Mouse (Mus musculus) CD4-positive naive resting alpha-beta T cell, adult 76 days (primary cell): ENCODE measurements around the gene Ptpn14. TPM values are rescaled to one million over a fixed set of nuclear protein-coding genes. Genes with fewer than 3 reads are reported as not detected.

Experiments
- total RNA-seq: library from RNA; stranded (reverse); gene quantifications from one replicate; pipeline ENCODE4 v1.2.4, GENCODE M21; 2023

Ptpn14 gene
- 3.5 TPM for total RNA-seq

DNA sequence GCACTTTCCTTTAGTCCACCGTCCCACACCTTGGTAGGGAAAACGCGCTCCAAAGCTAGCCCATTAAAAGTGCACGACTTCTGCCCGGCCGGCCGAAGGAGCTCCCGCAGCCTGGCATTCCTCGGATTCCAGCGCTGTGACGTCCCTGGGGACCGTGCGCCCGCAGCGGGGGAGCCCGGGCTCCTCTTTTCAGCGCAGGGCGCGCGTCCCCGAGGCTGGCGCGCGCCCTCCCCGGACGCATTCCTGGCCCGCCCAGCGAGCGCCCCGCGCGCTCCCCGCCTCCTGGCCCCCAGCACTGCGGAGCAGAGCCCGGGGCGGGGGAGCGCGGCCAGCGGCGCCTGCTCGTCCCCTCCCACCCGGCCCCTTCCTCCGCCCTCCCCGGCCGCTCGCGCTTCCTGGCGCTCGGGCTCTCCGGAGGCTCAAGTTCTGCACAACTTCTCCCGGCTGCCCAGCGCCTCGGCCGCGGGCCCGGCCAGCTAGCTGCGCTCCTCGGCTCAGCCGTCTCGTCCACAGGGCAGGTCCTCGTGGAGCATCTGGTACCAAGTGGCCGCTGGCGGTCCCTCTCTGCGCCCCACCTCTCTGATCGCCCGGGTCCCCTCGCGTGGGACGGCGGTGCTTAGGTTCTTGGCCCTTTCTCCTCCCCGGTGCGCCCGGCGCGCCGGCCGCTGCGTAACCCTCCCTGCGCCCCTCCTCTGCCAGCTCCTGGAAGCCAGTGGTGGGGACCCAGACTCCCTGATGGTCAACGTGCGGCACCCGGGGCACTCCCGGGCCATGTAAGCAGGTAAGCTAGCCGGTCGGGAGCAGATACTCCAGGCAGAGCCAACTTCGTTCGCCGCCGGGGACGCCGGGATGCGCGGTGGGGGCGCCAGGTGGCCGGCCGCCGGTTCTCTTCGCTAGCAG lies at the start of gene Ptpn14:
Ptpn14 (plus strand) TSS at position 385 of the 900 bp plus-strand sequence.

DNA sequence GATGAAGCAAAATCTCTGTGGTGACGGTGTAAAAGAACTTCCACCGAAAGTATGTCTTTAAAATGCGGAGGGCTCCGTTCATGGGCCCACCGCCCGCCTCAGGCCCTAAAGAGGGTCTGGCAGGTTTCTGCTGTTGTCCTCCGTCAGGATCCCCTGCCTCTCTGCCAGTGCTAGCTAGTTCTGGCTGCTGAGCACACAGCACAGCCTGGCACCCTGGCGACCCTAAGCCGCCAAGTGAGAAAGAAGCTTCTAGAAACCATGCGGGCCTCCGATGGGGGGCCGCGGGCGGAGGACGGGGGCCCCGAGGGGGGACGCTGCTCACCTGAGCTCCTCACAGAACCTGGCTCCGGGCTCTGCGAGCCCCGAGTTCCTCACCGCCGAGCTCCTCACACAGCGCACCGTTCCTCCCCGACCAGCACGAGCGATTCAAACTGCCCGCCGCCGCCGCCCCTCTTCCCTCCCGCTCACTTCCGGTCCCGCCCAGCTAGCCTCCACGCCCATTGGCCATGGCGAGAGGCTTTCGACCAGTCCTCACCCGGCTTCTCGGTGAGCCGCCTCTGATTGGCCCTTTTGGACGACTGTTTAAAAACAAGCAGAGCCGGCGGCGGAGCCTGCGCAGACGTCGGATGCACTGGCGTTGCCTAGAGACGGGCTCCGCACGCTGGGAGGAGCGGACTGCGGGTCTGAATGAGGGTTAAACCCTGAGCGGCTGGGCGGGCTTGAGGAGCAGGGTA lies 40.2 kb upstream of the Ptpn14 start, which contains the start of gene Cenpf:
Cenpf (minus strand) TSS at position 433 of the 734 bp plus-strand sequence.

DNA sequence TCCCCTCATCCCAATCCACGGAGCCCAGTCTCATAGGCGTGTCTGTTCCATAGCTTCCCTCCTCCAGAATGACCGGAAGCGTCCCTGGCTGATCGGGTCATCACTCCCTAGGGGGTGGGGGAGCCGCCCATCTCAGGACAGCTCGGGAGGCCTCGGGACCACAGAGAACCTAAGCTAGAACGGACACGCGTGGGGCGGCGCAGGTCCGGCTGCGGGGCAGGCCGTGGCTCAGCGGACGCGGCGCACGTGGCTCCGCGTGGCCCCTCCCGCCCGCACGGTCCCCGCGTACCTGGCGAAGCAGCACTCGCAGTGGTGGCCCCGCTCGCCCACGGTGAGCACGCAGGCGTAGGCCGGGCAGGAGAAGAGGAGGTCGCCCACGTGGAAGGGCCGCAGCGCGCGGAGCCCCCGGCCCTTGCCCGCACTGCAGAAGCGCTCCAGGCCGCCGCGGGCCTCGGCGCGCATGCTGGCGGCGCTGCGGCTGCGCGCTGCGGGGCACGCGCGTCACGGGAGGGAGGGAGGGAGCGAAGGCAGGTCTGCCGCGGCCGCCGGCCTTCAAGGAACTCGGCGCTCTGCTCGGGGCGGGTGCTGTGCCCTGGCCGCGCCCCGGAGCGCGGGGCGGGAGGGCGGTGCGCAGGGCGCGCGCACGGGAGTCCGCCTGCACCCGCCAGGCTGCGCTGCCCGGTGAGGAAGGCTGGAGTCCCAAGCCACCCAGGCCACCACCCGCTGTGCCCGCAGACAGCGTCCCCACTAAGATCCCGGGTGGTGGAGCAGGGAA lies 193.9 kb downstream of the Ptpn14 start, which contains the start of gene Smyd2:
Smyd2 (minus strand) TSS at position 546 of the 775 bp plus-strand sequence.

Other genes with a start within 250 kb of the Ptpn14 start
- 1.8 TPM for gene Cenpf, start 40.2 kb upstream of the Ptpn14 start, total RNA-seq
- gene Smyd2, start 194.1 kb downstream of the Ptpn14 start, total RNA-seq, result 6.6 TPM